Mouse (Mus musculus): Measurements from ENCODE around the gene Vmn1r16.

DNA sequence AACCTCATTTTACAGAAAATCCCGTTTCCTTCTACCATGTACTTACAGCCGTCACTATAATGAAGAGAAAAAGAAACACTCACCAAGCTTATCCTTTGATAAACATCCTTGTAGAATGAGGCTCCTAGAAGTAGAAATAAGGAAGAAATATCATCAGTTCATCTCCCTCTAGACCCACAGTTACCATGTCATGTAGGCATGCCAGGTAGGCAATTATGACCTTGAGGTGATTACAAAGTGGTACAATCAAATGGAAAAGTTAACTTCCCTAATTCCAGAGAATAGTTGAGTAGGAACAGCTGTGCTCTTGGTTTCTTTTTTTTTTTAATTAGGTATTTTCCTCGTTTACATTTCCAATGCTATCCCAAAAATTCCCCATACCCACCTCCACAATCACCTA lies at the start of gene Vmn1r16:
- TF ChIP-seq CTCF (IDR thresholded peaks at IDR 0.05) = no peak
- TF ChIP-seq EP300 (IDR thresholded peaks at IDR 0.05) = no peak

Data from lung, postnatal 0 days (tissue).